Comparison of ENCODE assay signal across 10 mouse cellular contexts in genomic region chr17:43357902-43358539, GRCm38 (mm10). TPM values are rescaled to one million over a fixed set of nuclear protein-coding genes. Genes with fewer than 3 reads are reported as not detected.
A peak's percentile ranks its signal among the peaks of the same experiment; 100 is the strongest.
DNase-seq lines count a peak whose midpoint lies in the region; ATAC-seq and TF ChIP-seq lines count a peak whose summit lies in the region.
"Had no signal": no experiment of that assay in that cellular context is flagged by ENCODE, and none has a peak within 500 bp of the region (broad histone marks: within the 10 kb centered on the region; RNA-seq: fewer than 3 reads in every experiment).

No protein-coding gene starts in this region.

- H3K9me3 ChIP-seq in liver, embryonic 14.5 days (ENCODE audit: control insufficient read depth, low read length), result no peaks in the 10 kb centered on the region
- no peaks in the 10 kb centered on the region for H3K9me3 ChIP-seq in liver, embryonic 11.5 days (ENCODE audit: control insufficient read depth, low read length)
- no peaks in the 10 kb centered on the region for H3K9me3 ChIP-seq in hindbrain, embryonic 16.5 days (ENCODE audit: control insufficient read depth, low read length)
- no peaks in the 10 kb centered on the region for H3K9me3 ChIP-seq in neural tube, embryonic 14.5 days (ENCODE audit: control insufficient read depth, low read length)

- H3K4me3 ChIP-seq in liver, embryonic 14.5 days (ENCODE audit: insufficient read depth in 1 of 2, low read depth in 2 of 2, low read length in 2 of 2), result no peak overlapping the region
- H3K4me3 ChIP-seq in liver, embryonic 11.5 days (ENCODE audit: low read depth, low read length), result no peak overlapping the region
- no peak overlapping the region for H3K4me3 ChIP-seq in hindbrain, embryonic 16.5 days (ENCODE audit: low read length)
- H3K4me3 ChIP-seq in neural tube, embryonic 14.5 days (ENCODE audit: low read depth, low read length), result no peak overlapping the region

- no peak overlapping the region for H3K27ac ChIP-seq in liver, embryonic 14.5 days
- no peak overlapping the region for H3K27ac ChIP-seq in liver, embryonic 11.5 days (ENCODE audit: low read depth, low read length)
- no peak overlapping the region for H3K27ac ChIP-seq in hindbrain, embryonic 16.5 days (ENCODE audit: low read depth, low read length)
- no peak overlapping the region for H3K27ac ChIP-seq in neural tube, embryonic 14.5 days (ENCODE audit: low read depth, low read length)

- H3K4me2 ChIP-seq in liver, embryonic 14.5 days (ENCODE audit: low read depth), result no peak overlapping the region
- H3K4me2 ChIP-seq in liver, embryonic 11.5 days, result no peak overlapping the region
- H3K4me2 ChIP-seq in hindbrain, embryonic 16.5 days (ENCODE audit: low read length), result peak overlapping the region; percentile 14; the same call in 1 of the 2 replicates
- 0 out of 2 replicates have a peak overlapping the region, but pooled peaks have one; percentile 8 for H3K4me2 ChIP-seq in neural tube, embryonic 14.5 days (ENCODE audit: low read depth, low read length)

- H3K4me1 ChIP-seq in liver, embryonic 14.5 days (replicated peaks; ENCODE audit: control insufficient read depth in 2 of 2, insufficient read depth in 2 of 2, low read length in 1 of 2), result peaks cover 0 to 10% of the 10 kb centered on the region in 2 experiments; a peak in 2 of 4 replicates
- no peaks in the 10 kb centered on the region for H3K4me1 ChIP-seq in liver, embryonic 11.5 days (replicated peaks; ENCODE audit: control insufficient read depth, insufficient read depth, low read length)
- H3K4me1 ChIP-seq in hindbrain, embryonic 16.5 days (ENCODE audit: control insufficient read depth, insufficient read depth, low read depth, low read length), result no peaks in the 10 kb centered on the region; the same call in 1 of the 2 replicates
- H3K4me1 ChIP-seq in neural tube, embryonic 14.5 days (ENCODE audit: control insufficient read depth, insufficient read depth, low read length), result no peaks in the 10 kb centered on the region

- H3K9ac ChIP-seq in liver, embryonic 14.5 days (replicated peaks), result no peak overlapping the region
- H3K9ac ChIP-seq in liver, embryonic 11.5 days (ENCODE audit: low read depth, low read length), result no peak overlapping the region
- H3K9ac ChIP-seq in hindbrain, embryonic 16.5 days (ENCODE audit: low read depth, low read length), result no peak overlapping the region
- no peak overlapping the region for H3K9ac ChIP-seq in neural tube, embryonic 14.5 days (replicated peaks; ENCODE audit: low read depth, low read length)

- ATAC-seq in liver, embryonic 14.5 days (ENCODE audit: insufficient read depth), result 0 out of 2 replicates have a peak, but pooled peaks have one; percentile 33
- ATAC-seq in liver, embryonic 11.5 days (replicated peaks; ENCODE audit: low FRiP score), result no peak; the same call in 1 of the 2 replicates
- peak; percentile 78; the same call in 1 of the 2 replicates for ATAC-seq in hindbrain, embryonic 16.5 days
- no peak for ATAC-seq in neural tube, embryonic 14.5 days (ENCODE audit: low read depth)
- no peak for ATAC-seq in inflammation-experienced regulatory T-cells, adult 6 months

- peak; percentile 37 for DNase-seq in embryo, embryonic 11 days
- DNase-seq in embryo, embryonic 9.5 days (ENCODE audit: extremely low spot score), result no peak
- no peak for DNase-seq in liver, embryonic 14.5 days (ENCODE audit: low read depth in 3 of 3, low spot score in 3 of 3)
- no peak for DNase-seq in liver, embryonic 11.5 days (ENCODE audit: low spot score)
- no peak for DNase-seq in thymus, postnatal 36 days
- DNase-seq: left cerebral cortex, postnatal 4 days had no signal

- 23% methylated on average over 9 of the region's 9 CpGs for WGBS in liver, embryonic 14.5 days (ENCODE audit: insufficient replicate concordance)
- 35% methylated on average over 9 of the region's 9 CpGs for WGBS in liver, embryonic 11.5 days
- 7% methylated on average over 8 of the region's 9 CpGs for WGBS in hindbrain, embryonic 16.5 days
- WGBS in neural tube, embryonic 14.5 days, result 13% methylated on average over 9 of the region's 9 CpGs

- no peaks in the 10 kb centered on the region for H3K36me3 ChIP-seq in liver, embryonic 14.5 days (replicated peaks; ENCODE audit: control insufficient read depth, insufficient read depth, low read depth)
- no peaks in the 10 kb centered on the region for H3K36me3 ChIP-seq in liver, embryonic 11.5 days (ENCODE audit: control insufficient read depth, insufficient read depth, low read length)
- H3K36me3 ChIP-seq in hindbrain, embryonic 16.5 days (ENCODE audit: control insufficient read depth, insufficient read depth, low read length), result no peaks in the 10 kb centered on the region
- no peaks in the 10 kb centered on the region for H3K36me3 ChIP-seq in neural tube, embryonic 14.5 days (ENCODE audit: control insufficient read depth, insufficient read depth, low read length)
- H3K36me3 ChIP-seq: G1E had no signal

- TF ChIP-seq EP300 in liver, embryonic 14.5 days (IDR thresholded peaks at IDR 0.05; ENCODE audit: low read depth), result no peak

- H3K27me3 ChIP-seq in liver, embryonic 14.5 days (ENCODE audit: control insufficient read depth, insufficient read depth, low read length), result peaks cover 14% of the 10 kb centered on the region
- peaks cover 14% of the 10 kb centered on the region for H3K27me3 ChIP-seq in liver, embryonic 11.5 days (replicated peaks; ENCODE audit: control insufficient read depth, insufficient read depth, low read length)
- H3K27me3 ChIP-seq in hindbrain, embryonic 16.5 days (replicated peaks; ENCODE audit: control insufficient read depth, insufficient read depth, low read length), result no peaks in the 10 kb centered on the region
- H3K27me3 ChIP-seq in neural tube, embryonic 14.5 days (ENCODE audit: control insufficient read depth, insufficient read depth, low read length), result no peaks in the 10 kb centered on the region

- no peak for TF ChIP-seq CTCF in liver, embryonic 14.5 days (IDR thresholded peaks at IDR 0.05; ENCODE audit: low read depth)

RNA-seq across cellular contexts. Expression of gene Adgrf5, which starts 2.2 kb away (rescaled TPM):
- 1.5 and 2.3 TPM in 2 replicates for polyA plus RNA-seq in liver, embryonic 14.5 days (2012; rRNA removed)
- 1.5 and 2.4 TPM in 2 replicates for polyA plus RNA-seq in liver, embryonic 14.5 days (2014; fragmentation: Nextera tagmentation; extraction: Ambion mirVana)
- polyA plus RNA-seq in liver, embryonic 11.5 days (2014; fragmentation: Nextera tagmentation; extraction: Ambion mirVana), result 9.3 and 9.4 TPM in 2 replicates
- 8.0 and 10.4 TPM in 2 replicates for polyA plus RNA-seq in hindbrain, embryonic 16.5 days (2015; fragmentation: Nextera tagmentation; extraction: Ambion mirVana)
- polyA plus RNA-seq in neural tube, embryonic 14.5 days (2014; fragmentation: Nextera tagmentation; extraction: Ambion mirVana), result 4.1 and 8.9 TPM in 2 replicates
- polyA plus RNA-seq in inflammation-experienced regulatory T-cells, adult 6 months (2017; shearing (Covaris generic)), result not detected
- polyA plus RNA-seq: G1E had no signal

Comparison
In these comparisons a context has a peak if more than half of its experiments do, and no peak if none do; other contexts are left out.
1. ATAC-seq: peak in liver, embryonic 14.5 days (single experiment) and hindbrain, embryonic 16.5 days (single experiment); none in liver, embryonic 11.5 days (single experiment), neural tube, embryonic 14.5 days (single experiment) and inflammation-experienced regulatory T-cells, adult 6 months (single experiment).
2. H3K4me2 ChIP-seq: peak in hindbrain, embryonic 16.5 days (single experiment) and neural tube, embryonic 14.5 days (single experiment); none in liver, embryonic 14.5 days (single experiment) and liver, embryonic 11.5 days (single experiment).